Mouse (Mus musculus) small intestine, adult 2 months (tissue): Measurements from ENCODE around the gene Ptgr1.

Experiments used
- CTCF ChIP-seq: fragments of 200-500 bp; IDR thresholded peaks from 2 replicates; pipeline ENCODE4 v1.5.1; 2012; ENCODE audit warnings: low read depth, mild to moderate bottlenecking, control low read depth, inconsistent platforms, low read length, moderate library complexity, mixed read lengths; ENCODE audit not compliant: insufficient replicate concordance, insufficient read length; ENCODE audit errors: extremely low read depth
- POLR2A ChIP-seq: fragments of 200-500 bp; IDR thresholded peaks from 2 replicates; pipeline ENCODE4 v1.6.1; 2012; ENCODE audit warnings: low read depth, mild to moderate bottlenecking, control low read depth, inconsistent platforms, low read length, moderate library complexity

DNA sequence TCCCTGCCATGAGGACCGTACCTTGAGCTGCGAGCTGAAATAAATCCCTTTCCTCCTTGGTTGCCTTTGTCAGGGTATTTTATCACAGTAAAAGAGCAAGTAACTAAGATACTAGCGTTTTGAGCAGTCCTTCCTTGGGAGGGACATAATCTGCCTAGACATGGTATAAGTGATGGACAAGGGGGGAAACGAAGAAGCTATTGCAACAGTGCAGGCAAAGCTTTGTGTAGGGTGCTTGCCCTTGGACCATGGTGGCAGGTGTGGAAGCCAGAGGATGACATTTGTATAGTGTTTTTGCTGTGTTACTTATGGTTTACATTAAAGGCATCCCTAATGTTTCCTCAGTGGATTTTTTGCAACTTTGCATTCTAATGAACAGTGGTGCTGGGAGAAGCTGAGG lies 44.0 kb downstream of the Ptgr1 start:
- TF ChIP-seq CTCF (no peak), POLR2A (no peak)
